Mouse (Mus musculus) left cerebral cortex, postnatal 4 days (tissue): ENCODE results near the gene Lmbr1l. TPM values are rescaled to one million over a fixed set of nuclear protein-coding genes. Genes with fewer than 3 reads are reported as not detected.
"Not testable (repeated sequence)": the region's sequence is repeated elsewhere in the genome, so short reads cannot be mapped to it uniquely, and the experiment has no call there.

Experiments used
- DNase-seq: peaks from one replicate; pipeline ENCODE4 v3.0.0-alpha.2; 2022
- intact Hi-C: fragments of 180-260 bp; cut with DNase I; formaldehyde crosslinking; loops from one replicate; pipeline ENCODE4 v1.15.1; 2025
- total RNA-seq, 2 experiments: library from RNA; stranded (reverse); gene quantifications; 2 replicates each; pipeline ENCODE4 v1.2.3; 2021

Lmbr1l gene
- total RNA-seq, 2 experiments from 2014 or later: 31.4 to 42.2 TPM

GRCm38 (mm10) chr15:98940816-98941215 is 22.8 kb upstream of the Lmbr1l start:
- intact Hi-C loops: no loop called here

GRCm38 (mm10) chr15:98934217-98934839 is 16.3 kb upstream of the Lmbr1l start, which contains the start of gene Tuba1b:
Tuba1b (minus strand) TSS chr15:98934565.
- intact Hi-C loops: no loop called here
- DNase-seq: peak; percentile 94

More at GRCm38 (mm10) chr15:98940816-98941215, 22.8 kb upstream of the Lmbr1l start:
- peak; percentile 36 for DNase-seq

- intact Hi-C loops: no loop called here
- DNase-seq: peak; percentile 99
Observed at GRCm38 (mm10) chr15:98933833-98934216, 15.8 kb upstream of the Lmbr1l start.

DNA sequence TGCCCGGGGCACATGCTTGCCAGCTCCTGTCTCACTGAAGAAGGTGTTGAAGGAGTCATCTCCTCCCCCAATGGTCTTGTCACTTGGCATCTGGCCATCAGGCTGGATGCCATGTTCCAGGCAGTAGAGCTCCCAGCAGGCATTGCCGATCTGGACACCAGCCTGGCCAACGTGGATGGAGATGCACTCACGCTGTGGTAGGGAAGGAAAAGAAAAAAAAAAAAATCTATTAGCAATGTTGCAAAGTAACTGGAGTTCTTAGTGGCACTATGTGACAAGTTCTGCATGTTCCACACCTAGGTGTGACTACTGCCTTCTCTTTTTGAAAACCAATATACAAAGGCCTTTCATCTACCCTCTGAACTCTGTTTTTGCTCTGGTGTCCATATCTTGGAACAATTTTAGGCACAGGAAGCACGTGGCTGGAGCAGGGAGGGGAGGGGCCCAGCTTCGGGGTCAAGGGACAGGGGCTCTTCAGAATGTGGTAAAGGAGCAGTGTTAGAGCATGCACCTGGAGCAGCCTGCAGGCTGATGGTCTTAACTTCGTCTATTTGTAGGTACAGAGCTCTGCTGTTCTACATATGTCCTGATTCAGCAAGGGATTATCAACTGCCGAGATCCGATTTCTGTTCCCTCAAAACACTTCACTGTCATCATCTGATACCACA is 15.1 kb upstream of the Lmbr1l start:
- DNase-seq, intact Hi-C loops: not testable (repeated sequence)

GRCm38 (mm10) chr15:98930998-98931397 is 13.0 kb upstream of the Lmbr1l start:
- intact Hi-C loops: no loop called here
- no peak for DNase-seq

DNA sequence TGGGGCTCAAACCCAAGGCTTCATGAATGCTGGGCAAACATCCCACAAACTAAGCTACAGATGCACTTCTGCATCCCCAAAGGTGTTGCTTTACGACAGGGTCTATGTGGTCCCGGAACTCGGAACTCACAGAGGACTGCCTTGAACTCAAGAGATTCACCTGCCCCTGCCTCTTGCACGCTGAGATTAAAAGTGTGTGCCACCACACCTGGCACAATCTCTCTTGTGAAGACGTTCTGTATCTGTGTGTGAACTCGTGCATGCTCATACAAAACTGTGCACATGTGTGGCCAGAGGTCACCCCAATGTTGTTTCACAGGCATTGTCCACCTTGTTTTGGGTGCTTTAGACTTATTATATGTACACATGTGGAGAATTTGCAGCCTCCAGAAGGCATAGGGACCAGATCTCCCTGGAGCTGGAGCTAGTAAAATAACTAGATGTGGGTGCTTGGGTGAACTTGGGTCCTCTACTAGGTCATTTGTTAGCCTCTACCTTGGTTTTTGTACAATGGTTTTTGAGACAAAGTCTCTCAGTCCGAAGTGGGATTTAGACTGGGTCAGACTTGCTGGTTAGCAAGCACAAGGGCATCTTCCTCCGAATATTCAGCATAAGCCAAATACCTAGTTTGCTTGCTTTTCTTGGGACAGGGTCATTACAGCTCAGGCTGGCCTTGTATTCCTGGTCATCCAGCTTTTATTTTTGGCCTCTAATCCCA is 12.1 kb upstream of the Lmbr1l start:
- DNase-seq: no peak
- intact Hi-C loops: no loop called here

- intact Hi-C loops: no loop called here
- DNase-seq: peak; percentile 77
Observed at GRCm38 (mm10) chr15:98928598-98929240, 10.7 kb upstream of the Lmbr1l start.

- intact Hi-C loops: no loop called here
- no peak for DNase-seq
Observed at GRCm38 (mm10) chr15:98927566-98927965, 9.5 kb upstream of the Lmbr1l start.

DNA sequence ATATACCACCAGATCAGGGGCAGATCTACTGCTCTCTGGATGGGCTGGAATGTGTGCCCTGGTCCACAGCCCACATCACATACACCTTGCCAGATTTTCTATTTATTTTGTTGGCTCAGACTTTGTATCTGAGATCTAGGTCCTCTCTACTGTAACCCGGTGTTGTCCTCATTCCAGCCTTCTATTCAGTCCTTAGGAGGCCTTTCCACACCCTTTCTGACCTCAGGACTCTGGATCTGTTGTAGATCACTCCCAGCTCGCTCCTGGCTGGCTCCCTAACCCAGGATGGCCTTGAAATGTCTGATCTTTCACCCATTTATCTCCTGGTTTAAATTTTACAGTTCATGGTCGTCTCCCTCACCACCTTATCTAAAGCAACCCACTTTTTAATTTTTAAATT is 6.7 kb upstream of the Lmbr1l start:
- intact Hi-C loops: no loop called here
- no peak for DNase-seq

DNA sequence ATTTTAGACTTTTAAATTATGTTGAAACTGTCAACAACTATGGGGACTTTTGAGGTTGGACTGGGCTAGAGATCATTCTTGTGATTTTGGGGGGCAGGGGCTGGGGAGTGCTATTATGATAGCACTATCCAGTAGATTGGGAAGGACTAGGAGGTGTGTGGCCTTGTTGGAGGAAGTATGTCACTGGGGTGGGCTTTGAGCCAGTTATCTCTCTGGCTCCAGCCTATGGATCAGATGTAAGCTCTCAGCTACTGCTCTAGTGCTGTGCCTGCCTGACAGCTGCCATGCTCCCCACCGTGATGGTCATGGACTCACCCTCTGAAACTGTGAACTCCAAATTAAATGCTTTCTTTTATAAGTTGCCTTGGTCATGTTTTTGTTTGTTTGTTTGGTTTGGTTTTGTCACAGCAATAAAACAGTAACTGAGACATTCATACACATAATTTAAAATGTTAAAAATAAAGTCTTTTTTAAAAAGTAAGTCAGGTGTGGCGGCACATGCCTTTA is 5.1 kb upstream of the Lmbr1l start:
- no peak for DNase-seq
- intact Hi-C loops: no loop called here

DNA sequence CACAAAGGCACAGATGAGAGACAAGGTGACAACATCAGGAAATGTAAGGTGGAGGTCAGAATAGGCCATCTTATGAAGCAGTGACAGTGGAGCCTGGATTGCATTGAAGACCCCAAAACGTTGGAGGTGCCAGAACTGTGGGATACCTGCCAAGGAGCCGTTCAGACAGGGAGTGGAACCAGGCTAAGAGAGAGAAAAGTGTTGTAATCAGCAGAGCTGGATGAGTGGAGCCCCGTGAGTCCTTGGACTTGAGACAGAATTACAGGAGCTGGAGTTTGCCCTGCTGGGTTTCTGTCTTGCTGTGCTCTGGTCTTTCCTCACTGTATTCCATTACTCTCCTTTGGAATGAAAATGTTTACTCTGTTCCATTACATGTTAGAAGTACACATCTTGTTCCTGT is 4.5 kb upstream of the Lmbr1l start:
- intact Hi-C loops: no loop called here
- no peak for DNase-seq

GRCm38 (mm10) chr15:98921510-98921909 is 3.5 kb upstream of the Lmbr1l start:
- intact Hi-C loops: no loop called here
- no peak for DNase-seq

DNA sequence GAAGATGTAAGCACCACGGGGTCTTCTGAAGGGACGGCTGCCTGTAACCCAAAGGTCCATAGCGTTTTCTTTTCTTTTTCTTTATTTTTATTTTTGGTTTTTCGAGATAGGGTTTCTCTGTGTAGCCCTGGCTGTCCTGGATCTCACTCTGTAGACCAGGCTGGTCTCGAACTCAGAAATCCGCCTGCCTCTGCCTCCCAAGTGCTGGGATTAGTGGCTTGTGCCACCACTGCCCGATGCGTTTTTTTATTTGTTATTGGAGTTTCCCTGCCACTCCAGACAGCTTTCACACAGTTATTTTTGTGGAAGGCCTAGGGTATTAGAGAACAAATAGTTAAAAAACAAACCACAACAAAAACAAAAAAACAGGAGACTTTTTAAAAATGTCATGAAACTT is 466 bp upstream of the Lmbr1l start:
- intact Hi-C loops: loop anchor here (5.0 kb wide), 1 partner anchor 36 kb away; no protein-coding TSS in a partner anchor
- not testable (repeated sequence) for DNase-seq

DNA sequence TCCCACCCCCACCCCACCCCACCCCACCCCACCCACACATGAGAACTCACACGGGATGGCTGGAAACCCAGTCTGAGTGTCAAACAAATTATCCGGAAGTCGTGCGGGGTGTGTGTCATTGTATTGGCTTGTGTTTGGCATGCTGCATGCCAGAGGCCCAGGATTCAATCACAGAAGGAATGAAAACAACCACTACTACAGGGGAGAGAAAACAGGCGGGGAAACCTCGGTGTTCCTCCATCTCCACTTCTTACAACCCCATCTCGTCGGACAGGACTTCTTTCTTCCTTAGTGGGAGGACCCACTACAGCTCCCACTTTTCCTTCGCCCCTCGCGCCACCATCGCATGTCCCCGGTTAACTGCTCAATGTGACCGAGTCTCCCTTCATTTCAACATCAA is 940 bp downstream of the Lmbr1l start:
- intact Hi-C loops: loop anchor here (5.0 kb wide), 1 partner anchor 35 kb away; no protein-coding TSS in a partner anchor

DNA sequence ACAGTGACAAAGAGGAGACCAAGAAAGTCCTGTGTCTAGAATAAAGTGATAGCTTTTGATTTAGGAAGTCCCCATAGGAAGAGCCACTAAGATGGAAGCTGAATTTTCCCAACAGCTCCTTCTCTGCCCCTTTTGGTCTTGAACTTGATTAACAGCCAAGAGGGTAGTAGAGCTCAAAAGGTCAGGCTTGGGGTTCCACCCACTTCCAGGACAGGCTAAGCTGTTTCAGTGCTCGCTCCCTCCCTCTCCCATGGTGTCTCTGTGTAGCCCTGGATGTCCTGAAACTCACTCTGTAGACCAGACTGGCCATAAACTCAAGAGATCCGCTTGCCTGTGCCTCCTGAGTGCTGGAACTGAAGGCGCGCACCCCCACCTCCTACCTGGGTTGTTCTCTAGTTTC is 2.0 kb downstream of the Lmbr1l start:
- no peak for DNase-seq
- intact Hi-C loops: loop anchor here (5.0 kb wide), 1 partner anchor 34 kb away; no protein-coding TSS in a partner anchor

More for the DNA sequence above, 940 bp downstream of the Lmbr1l start:
- DNase-seq: no peak

DNA sequence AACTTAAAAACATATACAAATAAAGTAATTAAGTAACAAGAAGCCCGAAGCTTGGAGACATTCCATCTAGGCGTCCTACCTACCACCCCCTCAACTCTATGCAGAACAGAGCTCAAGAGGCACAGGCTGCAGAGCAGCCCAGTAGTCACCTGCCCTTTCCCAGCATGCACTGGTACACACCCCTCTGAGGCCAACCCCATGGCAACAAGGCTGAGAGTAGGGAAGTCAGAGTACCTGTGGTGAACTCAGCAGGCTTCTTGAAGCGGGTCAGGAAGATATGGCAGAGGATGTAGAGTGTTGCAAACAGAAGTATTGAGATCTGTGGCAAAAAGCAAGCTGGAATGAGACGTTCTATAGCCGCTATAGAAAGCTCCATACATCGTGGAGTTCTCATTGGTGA is 3.1 kb downstream of the Lmbr1l start:
- DNase-seq: no peak
- intact Hi-C loops: loop anchor here (5.0 kb wide), 1 partner anchor 33 kb away; no protein-coding TSS in a partner anchor

- intact Hi-C loops: no loop called here
- peak; percentile 59 for DNase-seq
Observed at GRCm38 (mm10) chr15:98904692-98905091, 13.3 kb downstream of the Lmbr1l start.

DNA sequence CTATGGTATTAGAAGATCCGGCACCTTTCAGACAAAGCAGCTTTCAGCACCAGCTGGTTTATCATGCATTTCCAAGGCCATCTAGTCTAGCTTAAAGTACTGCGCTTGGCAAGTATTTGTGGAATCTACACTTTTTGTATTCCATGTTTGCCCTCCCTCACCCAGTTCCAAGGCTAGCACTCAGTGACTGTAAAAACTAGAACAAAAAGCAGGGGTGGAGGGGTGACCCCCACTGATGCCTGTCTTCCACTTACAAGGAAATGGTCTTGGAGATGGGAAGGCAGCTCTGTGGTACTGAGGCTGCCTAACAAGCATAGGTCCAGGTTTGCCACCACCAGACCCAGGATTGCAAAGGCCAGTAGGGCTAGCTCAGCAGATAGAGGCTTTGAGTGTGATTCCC is 15.4 kb downstream of the Lmbr1l start:
- no peak for DNase-seq
- intact Hi-C loops: no loop called here

DNA sequence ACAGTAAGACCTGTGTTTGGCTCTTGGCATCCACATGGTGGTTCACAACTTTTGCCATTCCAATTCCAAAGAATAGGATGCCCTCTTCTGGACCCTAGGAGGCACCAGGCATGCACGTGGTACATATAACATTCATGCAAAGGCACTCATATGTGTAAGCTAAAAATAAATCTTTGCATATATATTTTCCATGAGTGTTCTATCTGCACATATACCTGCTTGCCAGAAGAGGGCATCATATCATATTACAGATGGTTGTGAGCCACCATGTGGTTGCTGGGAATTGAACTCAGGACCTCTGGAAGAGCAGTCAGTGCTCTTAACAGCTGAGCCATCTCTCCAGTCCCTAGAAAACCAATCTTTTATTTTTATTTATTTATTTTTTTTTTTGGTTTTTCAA is 16.5 kb downstream of the Lmbr1l start:
- intact Hi-C loops: no loop called here
- DNase-seq: no peak

GRCm38 (mm10) chr15:98897928-98898800 is 19.9 kb downstream of the Lmbr1l start, which contains the start of gene Dhh:
Dhh (minus strand) TSS chr15:98898540.
- DNase-seq: no peak
- intact Hi-C loops: no loop called here
